Mouse (Mus musculus) left cerebral cortex, postnatal 25 days (tissue): ENCODE data around the gene Mrpl28. TPM values are rescaled to one million over a fixed set of nuclear protein-coding genes. Genes with fewer than 3 reads are reported as not detected.
"Not testable (repeated sequence)": the region's sequence is repeated elsewhere in the genome, so short reads cannot be mapped to it uniquely, and the experiment has no call there.

Experiments
- DNase-seq, 2 experiments: peaks; one replicate each; pipeline ENCODE4 v3.0.0; 2022; ENCODE audit warnings: low spot score in 2 of 2, mixed read lengths in 1 of 2
- intact Hi-C: fragments of 180-260 bp; cut with DNase I; formaldehyde crosslinking; loops from one replicate; pipeline ENCODE4 v1.15.1; 2025
- total RNA-seq, 2 experiments: library from RNA; stranded (reverse); gene quantifications; 2 replicates each; pipeline ENCODE4 v1.2.3; 2021

Mrpl28 gene
- 10 to 100 TPM; 62.6 to 68.7 TPM for total RNA-seq

DNA sequence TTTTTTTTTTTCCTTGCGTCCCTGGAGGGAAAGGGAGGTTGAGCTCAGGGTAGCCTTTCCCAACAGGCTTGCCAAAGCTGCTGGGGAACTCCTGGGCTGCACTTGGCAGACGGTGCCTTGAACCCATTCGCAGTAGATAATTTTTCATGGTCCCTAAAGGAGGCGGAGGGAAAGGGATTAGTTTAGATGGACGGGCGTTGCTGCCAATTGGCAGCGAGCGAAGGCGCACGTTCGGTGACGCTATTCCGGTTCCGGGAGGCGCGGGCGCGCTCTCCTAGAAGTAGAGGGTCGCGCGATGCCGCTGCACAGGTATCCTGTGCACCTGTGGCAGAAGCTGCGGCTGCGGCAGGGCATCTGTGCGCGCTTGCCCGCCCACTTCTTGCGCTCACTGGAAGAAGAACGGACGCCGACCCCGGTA lies at the start of gene Mrpl28:
Gene Mrpl28, plus strand, starts transcription at position 234 of the 418 bp plus-strand sequence.
- peak; percentile 89 to 96 for DNase-seq
- intact Hi-C loops: no loop called here

DNA sequence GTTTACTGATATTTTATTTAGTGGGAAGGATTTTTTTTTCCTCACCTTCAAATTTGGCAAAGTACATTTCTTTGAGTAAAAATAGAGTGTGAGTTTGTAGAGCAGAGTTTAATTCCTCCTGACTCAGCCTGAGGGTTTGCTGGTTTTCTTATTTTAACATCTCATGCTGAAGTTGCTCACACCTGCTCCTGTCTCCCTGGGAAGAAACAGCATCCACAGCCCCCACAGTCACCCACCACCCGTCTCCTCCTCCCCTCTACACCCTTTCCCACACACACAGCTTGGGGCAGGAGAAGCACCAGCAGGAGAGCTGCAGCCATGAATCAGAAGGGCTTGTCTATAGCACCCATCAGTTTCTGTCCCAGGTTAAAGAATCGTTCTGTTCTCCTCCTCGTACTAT lies 48.1 kb upstream of the Mrpl28 start:
- DNase-seq: peak; percentile 58 to 94
- intact Hi-C loops: no loop called here

DNA sequence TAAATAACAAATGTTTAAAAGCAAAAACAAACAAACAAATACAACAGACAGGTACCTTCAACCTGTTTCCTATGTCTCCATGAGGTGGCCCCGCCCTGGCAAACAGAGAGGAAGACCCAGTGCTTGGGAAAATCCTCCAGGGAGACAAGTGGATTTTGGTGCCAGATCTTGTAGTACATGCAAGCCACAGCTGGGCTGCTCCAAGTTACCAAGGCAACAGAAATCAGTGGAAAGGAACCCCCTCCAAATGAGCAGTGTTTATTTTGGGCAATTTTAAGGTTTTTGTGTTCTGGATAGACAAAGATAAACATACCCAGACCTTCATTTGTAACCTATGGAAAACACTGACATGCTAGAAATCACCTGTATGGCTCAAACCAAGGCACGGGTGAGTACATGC lies 44.4 kb upstream of the Mrpl28 start:
- intact Hi-C loops: no loop called here
- DNase-seq: peak in 1 of 2 experiments; percentile 51

DNA sequence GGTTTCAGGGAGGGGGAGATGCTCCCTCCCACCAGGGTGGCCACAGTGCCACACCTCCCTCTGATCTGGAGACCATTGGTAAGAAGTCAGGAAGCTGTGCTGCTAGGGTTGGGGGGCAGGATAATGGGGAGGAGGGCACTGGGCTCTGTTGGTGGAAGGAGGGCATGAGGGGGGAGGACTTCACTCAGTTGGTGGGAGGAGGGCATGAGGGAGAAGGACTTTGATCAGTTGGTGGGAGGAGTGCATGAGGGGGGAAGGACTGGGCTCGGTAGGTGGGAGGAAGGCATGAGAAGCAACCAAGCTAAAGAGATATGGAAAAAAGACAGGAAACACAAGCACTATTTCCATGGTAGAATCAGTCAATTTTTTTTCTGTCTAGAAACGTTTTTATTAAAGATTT lies 42.4 kb upstream of the Mrpl28 start:
- intact Hi-C loops: no loop called here
- no peak for DNase-seq

GRCm38 (mm10) chr17:26087059-26087564 lies 36.2 kb upstream of the Mrpl28 start:
- no peak for DNase-seq
- intact Hi-C loops: no loop called here

DNA sequence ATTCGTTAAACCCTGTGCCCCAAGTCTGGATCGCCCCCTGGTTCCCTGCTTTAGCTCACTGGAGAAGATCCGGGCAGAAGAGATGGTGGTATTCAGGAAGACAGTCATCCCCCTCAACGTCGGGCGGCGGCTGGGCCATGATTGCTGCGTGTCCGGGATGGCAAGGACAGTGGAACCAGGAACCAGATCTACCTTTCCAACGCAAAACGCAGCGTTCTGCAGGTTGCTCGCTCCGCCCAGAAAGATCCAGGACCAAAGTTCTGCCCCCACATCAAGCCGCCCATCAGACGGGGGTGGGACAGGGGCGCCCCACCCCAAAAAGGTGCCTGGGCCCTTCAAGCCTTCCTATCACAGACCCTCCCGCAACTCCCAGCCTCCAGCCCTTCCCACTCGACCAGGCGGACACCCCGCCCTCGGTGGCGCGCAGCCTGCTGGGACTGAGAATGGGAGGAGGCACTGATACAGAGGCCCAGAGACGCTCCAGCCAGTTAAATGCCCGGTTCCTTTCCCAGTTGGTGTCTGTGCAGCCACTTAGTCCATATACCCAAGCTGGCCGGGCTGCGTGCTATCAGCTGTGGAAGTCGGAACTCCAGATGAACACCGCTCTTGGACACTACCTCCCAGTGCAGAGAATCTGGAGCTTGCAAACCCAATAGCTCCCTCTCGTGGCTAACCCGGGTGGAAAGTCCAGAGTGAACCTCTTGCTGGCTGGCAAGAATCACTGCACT lies 33.2 kb upstream of the Mrpl28 start, which contains the start of gene Decr2:
Gene Decr2, minus strand, starts transcription at position 433 of the 728 bp plus-strand sequence.
- peak; percentile 84 to 94 for DNase-seq
- intact Hi-C loops: loop anchor here (1.0 to 10.0 kb wide), 4 partner anchors 49 to 195 kb away; no protein-coding TSS in a partner anchor

GRCm38 (mm10) chr17:26094531-26095110 lies 28.7 kb upstream of the Mrpl28 start:
- intact Hi-C loops: loop anchor here (5.0 to 10.0 kb wide), 2 partner anchors 67 to 200 kb away; no protein-coding TSS in a partner anchor
- DNase-seq: no peak

GRCm38 (mm10) chr17:26095121-26095740 lies 28.1 kb upstream of the Mrpl28 start, which contains the start of gene Nme4:
TSS of gene Nme4 (minus strand) at chr17:26095602.
- intact Hi-C loops: loop anchor here (10.0 kb wide), 1 partner anchor 200 kb away; no protein-coding TSS in a partner anchor
- peak; percentile 74 for DNase-seq

GRCm38 (mm10) chr17:26098461-26098860 lies 24.8 kb upstream of the Mrpl28 start:
- intact Hi-C loops: loop anchor here (10.0 kb wide), 1 partner anchor 204 kb away; no protein-coding TSS in a partner anchor

GRCm38 (mm10) chr17:26099316-26099715 lies 24.0 kb upstream of the Mrpl28 start:
- not testable (repeated sequence) for DNase-seq
- intact Hi-C loops: loop anchor here (10.0 kb wide), 1 partner anchor 205 kb away; no protein-coding TSS in a partner anchor

More at GRCm38 (mm10) chr17:26098461-26098860, 24.8 kb upstream of the Mrpl28 start:
- DNase-seq: no peak

GRCm38 (mm10) chr17:26100166-26100565 lies 23.1 kb upstream of the Mrpl28 start:
- intact Hi-C loops: no loop called here
- DNase-seq: no peak

- intact Hi-C loops: no loop called here
- DNase-seq: peak in 1 of 2 experiments; percentile 69
These were observed 21.8 kb upstream of the Mrpl28 start for GRCm38 (mm10) chr17:26101478-26101877.

- no peak for DNase-seq
- intact Hi-C loops: no loop called here
These were observed 17.7 kb upstream of the Mrpl28 start for GRCm38 (mm10) chr17:26105619-26106018.

GRCm38 (mm10) chr17:26110156-26110555 lies 13.1 kb upstream of the Mrpl28 start:
- intact Hi-C loops: no loop called here
- no peak for DNase-seq

GRCm38 (mm10) chr17:26111024-26111423 lies 12.3 kb upstream of the Mrpl28 start:
- no peak for DNase-seq
- intact Hi-C loops: no loop called here

GRCm38 (mm10) chr17:26111722-26112121 lies 11.6 kb upstream of the Mrpl28 start:
- DNase-seq: no peak
- intact Hi-C loops: no loop called here

DNA sequence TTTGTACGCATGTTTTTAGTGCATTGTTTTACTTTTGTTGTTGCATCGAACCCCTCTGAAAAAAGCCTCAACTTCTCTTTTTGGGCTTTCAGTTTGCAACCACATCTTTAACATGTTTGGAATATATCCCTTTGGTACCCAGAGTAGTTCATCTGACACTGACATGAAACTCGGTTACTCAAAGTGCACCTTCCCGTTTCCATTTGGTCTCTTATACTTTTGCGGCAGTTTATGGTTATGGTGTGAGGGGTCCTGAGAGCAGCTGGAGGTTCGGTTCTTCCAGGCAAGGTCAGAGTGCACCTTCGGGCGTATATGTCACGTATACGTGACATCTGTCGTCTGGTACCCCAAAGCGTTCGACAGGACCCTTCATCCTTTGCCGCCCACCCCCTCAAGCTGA lies 10.5 kb upstream of the Mrpl28 start:
- DNase-seq: no peak
- intact Hi-C loops: no loop called here

- intact Hi-C loops: no loop called here
- peak; percentile 54 to 71 for DNase-seq
These were observed 9.9 kb upstream of the Mrpl28 start, which contains the start of gene Tmem8 for GRCm38 (mm10) chr17:26113181-26113948. TSS of gene Tmem8 (plus strand) at chr17:26113299.

- intact Hi-C loops: no loop called here
- no peak for DNase-seq
These were observed 9.2 kb upstream of the Mrpl28 start for GRCm38 (mm10) chr17:26114061-26114460.
